Mouse (Mus musculus) E14TG2a.4 (cell line): ENCODE data around the gene Phldb1.

Experiments
- CTCF ChIP-seq: conservative IDR thresholded peaks from 2 replicates; pipeline ENCODE4 v1.5.1; 2014; ENCODE audit warnings: low read length
- POU5F1 ChIP-seq: IDR thresholded peaks from 2 replicates; pipeline ENCODE4 v1.6.1; 2014; ENCODE audit warnings: low read length, borderline replicate concordance

DNA sequence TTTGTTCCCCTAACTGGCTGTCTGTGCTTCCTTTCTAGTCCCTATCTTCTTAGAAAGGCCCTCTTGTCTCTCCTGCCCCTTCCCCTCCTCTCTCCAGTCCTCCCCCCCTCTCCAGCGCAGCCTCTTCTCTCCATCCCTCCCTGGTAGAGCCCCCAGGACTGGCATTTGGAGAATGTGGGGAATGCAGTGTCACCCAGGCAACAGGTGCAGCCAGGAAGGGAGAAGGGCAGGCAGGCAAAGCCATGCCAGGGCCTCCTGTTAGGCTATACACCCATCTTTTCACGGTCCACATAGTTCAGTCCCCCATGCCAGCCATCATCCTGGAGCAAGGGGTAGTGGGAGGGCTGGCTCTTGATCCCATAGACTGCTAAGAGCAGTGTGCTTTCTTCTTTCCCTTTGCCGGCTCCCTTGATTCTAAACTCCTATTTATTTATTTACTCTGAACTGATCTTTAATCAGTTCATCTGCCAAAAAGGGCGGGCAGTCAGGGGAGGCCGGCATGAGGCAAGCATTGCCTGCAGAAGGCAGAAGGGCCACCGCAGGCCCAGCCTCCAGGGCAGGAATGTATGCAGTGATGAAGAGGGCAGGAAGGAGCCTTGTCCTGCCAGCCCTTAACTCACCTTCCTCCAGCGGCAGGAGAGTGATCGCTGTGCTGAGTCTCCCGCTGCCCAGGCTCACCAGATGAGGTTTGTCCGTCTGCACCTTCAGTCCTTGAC lies 8.4 kb downstream of the Phldb1 start:
- TF ChIP-seq CTCF (no peak), POU5F1 (no peak)
